Mouse (Mus musculus) left cerebral cortex, adult 8-10 months (tissue): ENCODE results near the gene Rala. TPM values are rescaled to one million over a fixed set of nuclear protein-coding genes. Genes with fewer than 3 reads are reported as not detected.
A peak's percentile ranks its signal among the peaks of the same experiment; 100 is the strongest.
"Not testable (repeated sequence)": the region's sequence is repeated elsewhere in the genome, so short reads cannot be mapped to it uniquely, and the experiment has no call there.

Experiments used
- DNase-seq, 2 experiments: peaks; one replicate each; pipeline ENCODE4 v3.0.0; 2022; ENCODE audit warnings: low spot score in 2 of 2
- total RNA-seq, 4 experiments: library from RNA; stranded (reverse); gene quantifications; 2 replicates each; pipeline ENCODE4 v1.2.4; 2022

Rala gene
- total RNA-seq, result 10 to 100 TPM; 54.4 to 58.9 (median 56.5) TPM

DNA sequence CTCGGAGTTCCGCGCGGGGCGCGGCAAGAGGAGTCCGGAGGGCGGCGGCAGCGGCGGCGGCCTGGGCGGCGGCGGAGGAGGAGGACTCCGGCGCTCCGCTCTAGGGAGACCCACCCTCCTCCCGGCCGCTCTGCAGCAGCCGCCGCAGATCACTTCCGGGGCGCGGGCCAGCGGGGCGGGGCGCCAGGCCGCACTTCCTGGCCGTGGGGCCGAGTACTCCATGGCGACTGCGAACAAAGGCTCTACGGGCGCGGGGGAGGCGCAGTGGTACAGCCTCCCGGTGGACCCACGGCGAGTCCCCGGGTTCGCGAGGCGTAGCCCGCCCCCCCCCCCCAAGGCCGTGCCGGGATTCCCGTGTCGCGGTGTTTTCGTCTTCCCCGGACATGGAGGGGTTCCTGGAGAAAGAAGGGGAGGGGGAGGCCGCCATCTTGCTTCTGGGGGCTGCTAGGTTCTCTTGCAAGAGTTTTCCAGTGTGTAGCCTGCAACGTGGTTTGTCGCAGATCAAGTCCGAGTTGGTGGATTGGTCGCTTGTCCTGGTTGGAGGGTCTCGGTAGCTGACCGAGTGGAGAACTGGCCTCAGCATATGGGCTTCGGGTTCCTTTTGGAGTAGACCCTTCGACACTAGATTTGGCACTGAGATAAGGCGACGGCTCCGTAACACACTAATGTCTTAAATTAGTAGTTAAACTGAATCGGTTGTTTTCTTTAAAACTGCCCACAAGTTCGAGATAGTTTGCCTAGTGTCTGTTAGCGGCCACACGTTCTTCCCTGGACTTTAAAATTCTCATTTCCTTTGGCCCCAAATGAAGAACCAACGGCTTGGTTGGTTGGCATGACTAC is at the start of gene Rala:
Gene Rala (minus strand): TSS at position 162 of the 840 bp plus-strand sequence.
- peak; percentile 86 to 93 for DNase-seq

DNA sequence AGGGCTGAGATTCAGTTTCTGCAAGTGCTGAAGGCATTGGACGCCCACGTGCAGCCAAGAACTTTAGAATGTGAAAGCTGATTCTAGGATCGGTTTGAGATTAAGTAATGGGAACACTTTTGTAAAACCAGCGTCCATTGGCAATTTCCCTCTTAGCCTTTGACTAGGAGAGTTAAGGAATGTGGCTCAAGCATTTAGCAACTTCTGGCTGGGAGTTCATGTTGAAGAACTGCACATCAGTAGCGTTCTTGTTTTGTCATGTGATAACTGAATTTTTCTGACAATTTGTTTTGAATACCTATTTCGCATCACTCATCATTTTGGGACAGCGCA is 49.4 kb upstream of the Rala start:
- no peak for DNase-seq

DNA sequence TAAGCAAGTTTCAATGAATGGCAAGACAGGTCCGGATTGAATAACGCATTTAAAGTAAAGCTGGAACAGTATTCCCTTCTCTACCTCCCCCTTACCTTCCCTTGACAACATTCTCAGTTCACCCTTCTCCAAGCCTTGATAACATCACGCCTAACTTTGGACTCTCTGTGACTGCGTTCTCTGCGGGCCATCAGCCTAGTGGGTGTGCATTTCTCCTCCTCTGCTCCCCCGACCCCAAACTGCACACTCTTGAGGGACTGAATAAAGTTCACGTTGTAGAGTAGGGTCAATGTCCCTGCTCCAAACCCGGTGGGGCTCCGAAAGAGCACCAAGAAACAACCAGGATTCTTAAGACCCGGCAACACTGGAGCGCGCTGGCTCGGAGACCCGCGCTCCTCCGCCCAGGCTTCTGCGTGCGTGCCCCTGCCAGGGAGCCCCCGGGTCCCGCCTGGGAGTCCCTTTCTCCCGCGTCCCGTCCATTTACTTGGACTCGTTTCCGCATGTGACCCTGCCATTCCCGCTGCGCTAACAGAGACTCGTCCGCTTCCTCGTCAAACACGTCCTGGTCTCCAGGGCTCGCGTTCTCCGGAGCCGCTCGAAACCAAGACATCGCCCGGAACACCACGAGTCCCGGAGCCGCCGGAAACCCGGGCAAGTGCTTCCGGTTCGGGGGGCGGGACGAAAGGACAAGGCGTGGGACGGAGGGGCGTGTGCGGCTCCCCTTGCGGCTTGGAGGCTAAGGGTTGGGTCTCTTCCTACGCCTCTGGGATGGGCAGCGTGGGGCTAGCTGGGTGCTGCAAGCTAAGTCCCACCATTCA is 48.9 kb upstream of the Rala start, which contains the start of gene Yae1d1:
Gene Yae1d1 (minus strand): TSS at position 653 of the 818 bp plus-strand sequence.
- DNase-seq, result peak; percentile 81 to 87

DNA sequence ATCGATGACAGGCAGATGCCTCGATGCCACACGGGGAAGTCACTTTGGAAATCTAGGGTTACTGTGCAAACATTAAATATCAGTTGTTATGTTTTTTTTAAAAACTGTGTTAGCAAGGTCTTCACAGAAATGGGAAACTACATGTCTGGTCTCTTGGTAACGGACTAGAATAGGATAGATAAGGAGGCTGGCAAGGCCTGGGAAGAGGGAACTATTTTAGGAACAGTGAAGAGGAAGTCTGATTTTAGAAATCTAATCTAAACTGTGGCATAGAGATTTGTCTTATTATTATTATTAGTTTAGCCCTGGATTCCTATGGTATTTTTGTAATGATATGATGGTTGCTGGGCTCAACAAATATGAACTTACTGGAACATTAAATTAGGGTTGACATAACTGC is 48.0 kb upstream of the Rala start:
- DNase-seq, result no peak

DNA sequence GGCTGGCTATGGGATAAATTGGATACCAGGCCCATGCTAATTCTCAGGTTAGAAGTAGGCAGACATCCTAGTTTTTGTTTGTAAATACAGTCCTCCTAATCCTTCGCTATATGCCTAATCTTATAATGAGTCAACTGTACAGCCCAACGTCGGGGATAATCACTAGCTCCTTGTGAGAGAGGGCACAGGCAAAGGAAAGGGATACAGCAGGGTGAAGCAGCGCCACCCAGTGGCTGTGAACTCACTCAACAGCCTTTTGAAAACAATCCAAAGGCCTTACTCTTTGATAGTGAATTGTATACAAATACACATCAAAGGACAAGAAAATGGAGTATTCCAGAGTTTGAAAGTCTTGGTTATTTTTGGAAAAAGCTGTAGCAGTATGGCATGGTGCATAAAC is 39.2 kb upstream of the Rala start:
- DNase-seq, result peak; percentile 15 to 28

DNA sequence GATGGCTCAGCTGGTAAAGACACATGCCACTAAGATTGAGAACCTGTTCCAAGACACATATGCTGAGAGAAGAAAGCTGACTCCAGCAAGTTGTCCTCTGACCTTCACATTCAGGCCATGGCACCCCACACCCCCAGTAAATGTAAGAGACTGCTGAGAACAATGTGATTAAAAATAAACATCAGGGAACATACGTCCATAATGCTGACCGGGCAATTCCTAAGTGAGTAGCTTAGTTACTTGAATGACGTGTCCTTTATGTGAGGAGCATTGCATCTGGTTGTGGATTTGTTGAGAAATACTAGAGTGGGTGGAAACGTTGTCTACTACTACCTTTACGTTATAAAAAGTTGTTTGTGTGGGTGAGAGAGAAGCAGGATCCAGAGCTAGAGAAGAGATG is 38.6 kb upstream of the Rala start:
- DNase-seq, result no peak

DNA sequence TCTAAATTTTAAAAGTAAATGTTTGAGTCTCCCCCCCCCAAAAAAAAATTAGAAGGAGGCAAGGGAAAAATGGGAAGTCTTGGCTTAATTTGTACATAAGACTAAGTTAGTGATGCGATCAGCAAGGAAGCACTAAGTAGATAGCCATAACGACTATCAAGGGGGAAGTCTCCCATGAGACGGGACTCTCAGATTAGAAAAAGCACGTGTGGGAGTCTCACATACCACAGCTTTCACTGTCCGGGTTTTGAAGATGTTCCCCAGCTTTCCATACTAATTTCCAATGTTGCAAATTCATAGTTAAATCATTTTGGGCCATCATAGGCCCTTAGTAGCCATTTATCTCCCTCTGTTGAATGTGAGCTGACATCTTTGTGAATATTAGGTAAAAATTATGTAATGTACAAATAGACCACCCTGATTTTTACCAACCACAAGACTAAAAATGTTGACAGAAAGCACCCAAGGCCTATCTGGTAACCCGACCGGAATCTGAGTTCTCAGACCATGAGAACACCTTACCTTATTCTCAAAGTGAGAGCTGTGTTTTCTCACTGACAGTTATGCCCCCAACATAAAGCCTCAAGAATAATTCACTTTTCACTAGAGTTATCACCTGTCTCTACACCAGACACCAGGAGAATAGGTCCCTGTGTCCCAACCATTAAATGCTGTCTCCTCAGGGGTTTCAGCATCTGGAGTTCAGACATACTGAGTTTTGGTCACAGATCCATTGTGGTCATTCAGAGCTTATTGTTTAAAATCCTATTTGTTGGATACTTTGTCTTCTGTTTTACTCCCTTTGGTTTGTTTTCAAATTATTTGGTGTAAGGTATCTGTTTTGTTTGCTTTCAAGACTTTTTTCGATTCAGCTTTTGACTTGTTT is 33.1 kb upstream of the Rala start:
- DNase-seq, result no peak

DNA sequence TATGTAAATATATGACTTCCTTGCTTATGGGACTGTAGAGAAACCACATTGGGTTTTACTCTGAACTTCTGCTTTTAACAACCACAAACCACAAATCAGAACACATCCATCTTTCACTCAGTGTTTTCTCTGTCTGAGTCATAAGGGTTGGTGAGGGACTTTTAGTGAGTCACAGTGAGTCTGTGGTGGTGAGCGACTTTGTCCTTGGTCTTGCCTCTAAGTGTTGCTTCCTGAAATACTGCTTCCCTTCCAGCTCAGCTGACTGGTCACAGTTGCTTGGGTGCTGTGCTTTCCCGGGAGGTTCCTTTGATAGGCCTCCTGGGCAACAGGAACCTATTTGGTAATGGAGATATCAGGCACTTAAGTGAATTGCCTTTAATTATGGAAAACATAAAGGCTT is 31.9 kb upstream of the Rala start:
- no peak for DNase-seq

DNA sequence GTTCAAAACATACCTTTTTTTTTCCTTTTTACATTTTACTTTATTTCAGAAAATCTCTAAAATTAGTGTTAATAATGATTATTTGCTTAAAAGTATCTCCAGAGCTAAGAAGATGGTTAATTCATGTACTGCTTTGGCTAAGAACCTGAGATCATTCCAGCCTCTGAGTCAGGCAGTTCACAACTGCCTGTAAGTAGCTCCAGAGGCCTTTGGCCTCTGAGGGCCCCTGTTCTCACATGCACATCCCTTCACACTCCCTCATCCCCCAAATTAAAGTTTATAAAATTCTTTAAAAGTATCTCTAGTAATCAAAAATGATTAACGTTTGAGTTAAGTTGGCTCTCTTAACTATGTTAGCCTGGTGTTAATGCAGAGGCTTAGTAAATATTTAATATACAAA is 31.4 kb upstream of the Rala start:
- no peak for DNase-seq

DNA sequence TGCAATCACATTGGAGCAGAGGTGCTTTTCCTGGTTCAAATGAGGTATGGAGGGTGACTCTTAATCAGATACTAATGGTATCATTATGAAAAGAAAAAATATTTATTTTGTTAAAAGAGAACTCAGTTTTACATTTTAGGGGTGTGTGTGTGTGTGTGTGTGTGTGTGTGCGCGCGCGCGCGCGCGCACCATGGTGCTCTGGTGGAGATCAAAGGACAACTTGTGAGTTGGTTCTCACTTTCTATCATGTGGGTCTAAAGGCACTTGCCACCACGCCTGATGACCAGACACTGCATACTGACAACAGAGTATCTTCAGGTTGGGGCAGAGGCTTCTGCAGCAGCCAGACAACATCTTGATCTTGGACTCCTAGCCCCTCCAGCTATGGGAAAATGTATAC is 30.7 kb upstream of the Rala start:
- no peak for DNase-seq

DNA sequence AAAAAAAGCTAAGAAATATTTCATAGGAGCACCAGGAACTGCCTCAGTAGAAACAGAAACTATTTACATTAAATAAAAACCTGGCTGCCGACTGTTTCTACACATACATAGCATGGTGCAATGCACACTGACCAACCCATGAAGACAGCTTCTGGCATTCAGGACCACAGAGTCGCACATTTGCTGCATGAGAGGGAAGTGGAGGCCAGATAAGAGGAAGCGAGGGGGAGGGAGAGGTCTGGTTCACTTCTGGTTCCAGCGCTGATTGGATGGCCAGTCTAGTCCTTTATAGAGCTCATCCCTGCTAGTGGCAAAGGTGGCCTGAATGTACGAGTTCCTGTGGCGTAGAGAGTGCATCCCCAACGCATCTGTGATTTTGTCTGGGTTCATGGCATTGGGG is 16.6 kb upstream of the Rala start:
- DNase-seq, result no peak

DNA sequence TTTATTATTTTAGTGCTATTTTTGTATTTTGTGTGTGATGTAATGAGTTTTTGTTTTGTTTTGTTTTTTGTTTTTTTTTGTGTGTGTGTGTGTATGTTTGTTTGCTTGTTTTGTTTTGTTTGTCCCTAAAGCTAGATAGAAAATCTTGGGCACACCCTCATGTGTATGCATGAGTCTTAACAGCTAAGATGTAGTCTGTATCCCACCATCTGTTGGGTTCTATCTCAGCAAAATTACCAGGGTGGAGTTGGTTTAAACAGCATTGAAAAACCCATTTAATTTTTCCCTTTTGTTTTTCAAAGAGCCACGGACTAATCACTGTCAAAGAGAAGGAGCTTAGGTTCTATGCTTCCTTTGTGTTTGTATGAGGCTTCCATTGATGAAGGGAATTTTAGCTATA is 10.2 kb upstream of the Rala start:
- DNase-seq, result no peak

DNA sequence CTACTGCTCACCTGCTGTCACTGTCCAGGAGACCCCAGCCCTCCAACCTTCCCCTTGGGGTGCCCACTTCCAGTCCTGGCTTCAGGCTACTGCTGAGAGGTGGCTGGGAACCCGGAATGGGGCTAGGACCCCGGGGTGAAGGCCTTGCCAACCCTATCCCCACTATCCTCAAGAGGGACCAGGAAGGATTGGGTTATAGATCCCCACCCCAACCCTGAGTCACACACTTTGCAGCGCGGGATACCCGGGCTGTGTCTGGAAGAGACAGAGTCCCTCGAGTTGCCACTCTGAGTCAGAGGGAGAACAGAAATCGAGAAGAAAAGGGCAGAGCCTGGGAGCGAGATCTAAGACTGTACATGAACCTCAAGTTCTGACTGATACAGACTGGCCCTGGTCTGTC is 6.5 kb upstream of the Rala start:
- not testable (repeated sequence) for DNase-seq

DNA sequence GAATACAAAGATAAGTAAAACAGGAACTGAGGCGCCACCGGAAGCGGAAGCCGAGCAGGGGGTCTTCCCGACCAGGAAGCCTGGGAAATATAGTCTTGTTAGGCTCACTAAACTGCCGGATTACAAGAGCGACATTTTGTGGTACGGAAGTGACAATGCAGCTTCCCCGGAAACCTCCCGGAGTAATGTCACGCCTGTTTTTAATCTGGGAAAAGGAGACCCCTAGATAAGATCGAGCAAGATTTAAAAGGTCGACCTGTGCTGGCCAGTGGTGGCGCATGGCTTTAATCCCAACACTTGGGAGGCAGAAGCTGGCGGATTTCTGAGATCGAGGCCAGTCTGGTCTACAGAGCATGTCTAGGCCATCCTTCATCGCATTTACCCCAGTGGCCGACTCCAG is 5.5 kb upstream of the Rala start:
- DNase-seq, result no peak

DNA sequence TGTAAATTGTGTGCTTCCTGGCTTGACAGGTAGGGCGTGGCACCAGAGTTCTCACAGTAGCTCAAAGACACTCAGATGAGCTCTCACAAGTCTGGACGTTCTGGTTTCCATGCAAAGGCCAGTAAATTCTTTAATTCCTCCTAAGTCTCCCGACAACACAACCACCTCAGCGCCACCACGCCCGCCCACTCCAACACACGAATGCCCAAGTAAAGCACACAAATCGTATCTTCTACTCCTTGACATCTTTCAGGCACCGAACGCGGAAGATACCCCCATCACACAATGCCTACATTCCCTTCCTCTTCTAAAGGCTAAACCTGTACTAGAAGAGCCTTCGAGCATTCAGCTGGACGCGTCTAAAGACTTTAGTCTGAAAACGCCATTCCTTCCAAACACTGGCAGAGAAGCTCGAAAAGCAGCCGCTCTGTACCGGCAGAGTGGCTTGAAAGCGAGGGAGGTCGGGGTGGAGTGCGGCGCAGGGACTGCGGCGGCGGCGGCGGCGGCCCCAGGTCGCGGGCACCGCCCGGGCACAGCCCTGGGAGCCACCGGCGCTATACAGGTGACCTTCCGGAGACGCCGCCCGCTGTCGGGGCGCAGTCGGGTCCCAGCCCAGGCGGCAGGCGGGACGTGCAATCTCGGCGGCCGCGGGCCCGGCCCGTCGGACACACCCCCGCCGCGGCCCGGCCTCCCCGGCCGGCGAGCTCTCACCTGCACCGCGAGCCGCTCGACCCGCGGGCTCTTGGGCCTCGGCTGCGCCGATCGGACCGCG is 547 bp downstream of the Rala start:
- peak in 1 of 2 experiments; percentile 23 for DNase-seq

DNA sequence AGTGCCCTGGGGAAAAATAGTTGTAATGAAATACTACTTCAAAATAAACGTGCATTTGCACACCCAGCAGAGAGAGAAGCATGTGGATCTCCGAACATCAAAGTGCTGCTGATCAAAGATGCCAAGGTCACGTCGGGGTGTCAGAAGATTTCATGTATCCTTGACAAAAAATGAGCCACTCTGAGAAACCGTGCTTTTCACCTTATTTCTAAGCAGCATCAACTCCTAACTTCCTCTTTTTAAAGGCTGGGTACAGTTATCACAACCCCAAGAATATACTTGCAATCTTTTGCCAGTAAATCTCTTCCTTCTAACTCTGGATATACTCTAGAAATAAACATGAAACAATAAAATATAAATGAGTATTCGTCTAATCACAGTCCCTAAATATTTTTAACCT is 1.7 kb downstream of the Rala start:
- no peak for DNase-seq

DNA sequence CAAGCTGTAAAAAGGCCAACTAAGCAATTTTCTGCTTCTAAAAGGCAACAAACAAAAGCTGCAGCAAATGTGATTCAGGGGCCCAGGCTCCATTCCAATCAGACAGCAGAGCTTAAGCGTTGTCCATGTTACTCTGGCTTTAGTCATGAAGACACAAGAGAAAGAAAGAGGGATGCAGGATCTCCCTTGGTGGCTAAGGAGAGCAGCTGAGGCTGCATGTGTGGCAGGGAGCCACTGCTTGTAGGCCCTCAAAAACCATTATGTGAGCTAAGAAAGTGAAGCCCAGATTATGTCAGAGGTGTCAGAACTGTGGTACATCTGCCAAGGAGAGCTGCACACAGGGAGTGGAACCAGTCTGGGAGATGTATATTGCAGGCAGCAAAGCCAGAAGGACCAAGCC is 36.7 kb downstream of the Rala start:
- DNase-seq, result no peak

DNA sequence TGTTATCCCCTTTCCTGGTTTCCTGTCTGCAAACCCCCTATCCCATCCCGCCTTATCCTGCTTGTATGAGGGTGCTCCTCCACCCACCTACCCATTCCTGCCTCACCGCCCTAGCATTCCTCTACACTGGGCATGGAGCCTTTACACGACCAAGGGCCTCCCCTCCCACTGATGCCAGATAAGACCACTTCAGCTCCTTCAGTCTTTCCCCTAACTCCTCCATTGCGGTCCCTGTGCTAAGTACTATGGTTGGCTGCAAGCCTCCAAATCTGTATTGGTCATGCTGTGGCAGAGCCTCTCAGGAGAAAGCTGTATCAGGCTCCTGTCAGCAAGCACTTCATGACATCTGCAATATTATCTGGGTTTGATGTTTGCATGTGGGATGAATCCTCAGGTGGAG is 42.6 kb downstream of the Rala start:
- no peak for DNase-seq

DNA sequence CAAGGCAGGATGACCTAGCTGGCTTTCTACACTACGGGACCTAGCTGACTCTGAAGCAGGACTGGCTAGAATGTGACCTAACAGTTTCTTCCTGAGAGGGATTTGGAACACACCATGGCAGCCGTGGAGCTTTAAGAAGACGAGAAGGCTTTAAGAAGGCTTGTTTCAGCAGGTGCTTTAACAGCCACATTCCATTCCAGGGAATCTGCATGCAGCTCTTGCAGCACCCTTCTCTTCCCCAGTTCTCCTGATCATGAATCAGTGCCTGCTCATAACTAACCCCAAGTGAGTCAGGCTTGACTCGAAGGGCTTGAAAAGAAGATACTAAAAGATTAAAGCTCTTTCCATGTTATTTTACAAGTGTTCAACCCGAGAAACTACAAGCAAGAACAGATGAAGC is 43.4 kb downstream of the Rala start:
- DNase-seq, result no peak

DNA sequence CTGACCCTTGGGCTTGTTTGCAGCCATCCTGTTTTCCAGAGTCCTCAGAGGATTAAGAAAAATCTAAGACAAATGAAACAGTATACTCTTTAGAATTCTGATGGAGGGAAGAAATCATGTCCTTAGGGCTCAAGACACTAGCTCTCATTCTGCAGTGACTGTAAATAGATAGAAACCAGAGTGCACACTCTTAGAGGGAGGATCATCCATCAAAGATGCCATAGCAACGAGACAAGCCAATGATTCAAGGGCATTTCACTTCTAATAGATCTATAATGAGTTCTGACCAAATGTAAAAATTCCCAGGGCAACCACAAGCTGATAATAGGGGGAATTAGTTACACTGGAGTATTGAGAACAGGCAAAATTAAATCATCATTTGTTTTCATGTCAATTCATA is 47.0 kb downstream of the Rala start:
- no peak for DNase-seq

DNA sequence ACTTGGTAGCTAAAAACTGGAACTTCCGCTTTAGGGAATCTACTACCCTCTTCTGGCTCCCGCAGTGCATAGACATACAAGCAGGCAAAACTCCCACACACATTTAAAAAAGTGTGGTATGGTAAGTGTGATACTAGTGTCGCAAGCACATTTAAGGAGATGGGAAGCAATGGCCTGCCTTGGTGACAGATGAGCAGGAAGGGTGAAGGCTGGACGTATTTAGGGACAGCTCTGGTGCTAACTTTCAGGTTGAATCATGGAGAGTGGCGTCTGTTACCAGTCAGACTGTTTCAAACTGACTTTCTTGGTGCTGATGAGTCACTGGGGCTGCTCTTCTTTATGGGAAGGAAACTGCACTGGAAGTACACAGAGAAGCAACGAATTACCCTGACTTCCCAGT is 52.5 kb downstream of the Rala start:
- DNase-seq, result peak; percentile 12 to 32
